Mouse (Mus musculus): Measurements from ENCODE around the gene Prss30. TPM values are rescaled to one million over a fixed set of nuclear protein-coding genes. Genes with fewer than 3 reads are reported as not detected.

Gene Prss30
- 3.3 TPM for total RNA-seq (2023)

GRCm38 (mm10) chr17:23980297-23980909 is at the start of gene Prss30:
Gene Prss30, minus strand, starts transcription at chr17:23980566.

GRCm38 (mm10) chr17:23997901-23998300 is 17.5 kb upstream of the Prss30 start, which contains the start of gene Prss22:
Gene Prss22, minus strand, starts transcription at chr17:23998100.

GRCm38 (mm10) chr17:23955174-23955573 is 25.2 kb downstream of the Prss30 start, which contains the start of gene Sbpl:
Gene Sbpl, minus strand, starts transcription at chr17:23955274.

GRCm38 (mm10) chr17:23941372-23941771 is 39.0 kb downstream of the Prss30 start, which contains the start of gene Sbp:
Gene Sbp, plus strand, starts transcription at chr17:23941672.

Other genes starting within 250 kb of the Prss30 start
- 2.6 TPM for gene Paqr4, start 239.7 kb downstream of the Prss30 start, total RNA-seq (2023)
- gene Kremen2, start 234.7 kb downstream of the Prss30 start, total RNA-seq (2023): 1.1 TPM
- 23.9 TPM for gene Flywch1, start 209.0 kb downstream of the Prss30 start, total RNA-seq (2023)
- not detected for gene Flywch2, start 194.5 kb downstream of the Prss30 start, total RNA-seq (2023)
- 1,331 TPM for gene Srrm2, start 190.0 kb downstream of the Prss30 start, total RNA-seq (2023)
- 176 TPM for gene Elob, start 151.4 kb downstream of the Prss30 start, total RNA-seq (2023)
- gene Prss33, start 144.5 kb downstream of the Prss30 start, total RNA-seq (2023): not detected
- not detected for gene Prss32, start 136.7 kb downstream of the Prss30 start, total RNA-seq (2023)
- gene Prss41, start 136.4 kb downstream of the Prss30 start, total RNA-seq (2023): 0.86 TPM
- gene Prss21, start 112.5 kb downstream of the Prss30 start, total RNA-seq (2023): not detected
- not detected for gene Dcpp1, start 99.7 kb downstream of the Prss30 start, total RNA-seq (2023)
- not detected for gene Dcpp2, start 99.7 kb downstream of the Prss30 start, total RNA-seq (2023)
- gene Dcpp3, start 63.1 kb downstream of the Prss30 start, total RNA-seq (2023): not detected
- not detected for gene Sbp, start 38.9 kb downstream of the Prss30 start, total RNA-seq (2023)
- not detected for gene Sbpl, start 25.3 kb downstream of the Prss30 start, total RNA-seq (2023)
- not detected for gene Prss22, start 17.5 kb upstream of the Prss30 start, total RNA-seq (2023)
- gene Prss27, start 57.6 kb upstream of the Prss30 start, total RNA-seq (2023): not detected
- gene Kctd5, start 92.9 kb upstream of the Prss30 start, total RNA-seq (2023): 29.3 TPM
- 80.3 TPM for gene Pdpk1, start 170.4 kb upstream of the Prss30 start, total RNA-seq (2023)
- 27.2 TPM for gene Amdhd2, start 183.2 kb upstream of the Prss30 start, total RNA-seq (2023)
- 183 TPM for gene Atp6v0c, start 189.1 kb upstream of the Prss30 start, total RNA-seq (2023)
- 0.46 TPM for gene Tbc1d24, start 225.0 kb upstream of the Prss30 start, total RNA-seq (2023)
- gene Ntn3, start 229.0 kb upstream of the Prss30 start, total RNA-seq (2023): not detected
- 7.6 TPM for gene Tedc2, start 240.3 kb upstream of the Prss30 start, total RNA-seq (2023)